Mouse (Mus musculus): ENCODE measurements around the gene Lyar. TPM values are rescaled to one million over a fixed set of nuclear protein-coding genes. Genes with fewer than 3 reads are reported as not detected.

Gene Lyar
- polyA plus RNA-seq (2016; fragmentation: Nextera tagmentation; extraction: Ambion mirVana): 191 and 208 TPM in 2 replicates

- Histone ChIP-seq H3K36me3 (replicated peaks) (peaks cover 42% of the 10 kb centered on the region), H3K4me3 (peak within 1 kb of the TSS; percentile 87), H3K27ac (peak within 1 kb of the TSS; percentile 91), H3K9me3 (no peaks in the 10 kb centered on the region), H3K27me3 (ENCODE audit: poor library complexity, severe bottlenecking) (no peaks in the 10 kb centered on the region), H3K4me1 (peaks cover 31% of the 10 kb centered on the region)
- peak; percentile 93 for DNase-seq (ENCODE audit: extremely low spot score, low spot score)
- WGBS: under 1% methylated on average over 55 of the region's 55 CpGs
Measured at GRCm38 (mm10) chr5:38220328-38220912, at the start of gene Lyar, which contains the start of gene Zbtb49. Lyar (plus strand) TSS chr5:38220470. Zbtb49 (minus strand) TSS chr5:38220457.

DNA sequence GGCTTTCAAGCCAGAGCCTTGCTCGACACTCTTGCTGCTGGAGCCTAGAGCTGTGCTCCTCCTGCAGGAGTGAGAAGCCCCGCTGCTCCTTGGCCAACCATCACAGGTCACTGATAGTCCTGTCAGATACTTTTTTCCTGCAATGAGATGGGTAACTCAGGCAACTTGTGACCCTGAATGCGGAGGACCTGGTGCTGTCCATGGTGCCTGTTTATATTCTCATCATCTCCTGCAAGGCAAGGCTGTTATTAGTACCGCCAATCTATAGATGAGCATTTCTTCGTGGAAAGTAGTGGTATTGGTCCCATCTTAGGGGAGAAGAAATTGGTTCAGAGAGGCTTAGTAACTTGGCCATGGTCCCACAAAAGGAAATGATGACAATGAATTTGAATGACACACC, 46.5 kb upstream of the Lyar start:
- H3K36me3 ChIP-seq (replicated peaks): no peaks in the 10 kb centered on the region
- no peaks in the 10 kb centered on the region for H3K4me1 ChIP-seq
- peaks cover 3% of the 10 kb centered on the region for H3K27me3 ChIP-seq (ENCODE audit: poor library complexity, severe bottlenecking)
- peaks cover 13% of the 10 kb centered on the region; the same call in 1 of the 2 replicates for H3K9me3 ChIP-seq
- no peak overlapping the region for H3K27ac ChIP-seq
- WGBS: 60% methylated on average over 5 of the region's 5 CpGs
- no peak overlapping the region for H3K4me3 ChIP-seq
- DNase-seq (ENCODE audit: extremely low spot score, low spot score): no peak

- 85% methylated on average over 16 of the region's 16 CpGs for WGBS
- H3K36me3 ChIP-seq (replicated peaks): no peaks in the 10 kb centered on the region
- H3K27me3 ChIP-seq (ENCODE audit: poor library complexity, severe bottlenecking): peaks cover 3% of the 10 kb centered on the region
- no peak overlapping the region for H3K27ac ChIP-seq
- no peak for DNase-seq (ENCODE audit: extremely low spot score, low spot score)
- H3K9me3 ChIP-seq: peaks cover 13% of the 10 kb centered on the region; the same call in 1 of the 2 replicates
- no peak overlapping the region for H3K4me3 ChIP-seq
- no peaks in the 10 kb centered on the region for H3K4me1 ChIP-seq
Measured at GRCm38 (mm10) chr5:38174256-38174912, 45.9 kb upstream of the Lyar start.

- WGBS: 93% methylated on average over 6 of the region's 6 CpGs
- Histone ChIP-seq H3K36me3 (replicated peaks) (no peaks in the 10 kb centered on the region), H3K27ac (no peak overlapping the region), H3K4me1 (no peaks in the 10 kb centered on the region), H3K27me3 (ENCODE audit: poor library complexity, severe bottlenecking) (no peaks in the 10 kb centered on the region), H3K4me3 (no peak overlapping the region), H3K9me3 (no peaks in the 10 kb centered on the region)
- DNase-seq (ENCODE audit: extremely low spot score, low spot score): no peak
Measured at GRCm38 (mm10) chr5:38184688-38185285, 35.5 kb upstream of the Lyar start.

GRCm38 (mm10) chr5:38187006-38187405, 33.3 kb upstream of the Lyar start:
- H3K4me3 ChIP-seq: no peak overlapping the region
- H3K9me3 ChIP-seq: no peaks in the 10 kb centered on the region
- no peaks in the 10 kb centered on the region for H3K4me1 ChIP-seq
- no peaks in the 10 kb centered on the region for H3K36me3 ChIP-seq (replicated peaks)
- H3K27ac ChIP-seq: no peak overlapping the region
- 93% methylated on average over 2 of the region's 2 CpGs for WGBS
- no peak for DNase-seq (ENCODE audit: extremely low spot score, low spot score)
- no peaks in the 10 kb centered on the region for H3K27me3 ChIP-seq (ENCODE audit: poor library complexity, severe bottlenecking)

GRCm38 (mm10) chr5:38190907-38191306, 29.4 kb upstream of the Lyar start:
- DNase-seq (ENCODE audit: extremely low spot score, low spot score): no peak
- no peaks in the 10 kb centered on the region for H3K36me3 ChIP-seq (replicated peaks)
- 92% methylated on average over 3 of the region's 3 CpGs for WGBS

DNA sequence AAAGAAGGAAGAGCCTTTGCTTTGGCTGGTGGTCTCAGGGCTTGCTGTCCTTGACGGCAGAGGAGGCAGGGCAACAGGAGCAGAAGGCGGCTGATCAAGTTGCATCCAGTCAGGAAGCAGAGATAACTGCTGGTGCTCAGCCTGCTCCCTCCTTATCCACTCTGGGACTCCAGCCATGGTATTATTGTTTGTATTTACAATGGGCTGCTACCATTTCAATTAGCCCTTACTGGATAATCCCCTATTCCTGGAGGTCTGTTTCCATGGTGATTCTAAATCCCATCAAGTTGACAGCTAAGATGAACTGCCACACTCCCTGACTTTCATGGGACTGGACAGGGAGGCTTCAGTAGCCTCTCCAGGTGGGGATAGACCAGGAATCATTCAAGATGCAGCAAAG, 25.3 kb upstream of the Lyar start:
- H3K36me3 ChIP-seq (replicated peaks): peaks cover 8% of the 10 kb centered on the region
- 20% methylated on average over 2 of the region's 2 CpGs for WGBS
- H3K9me3 ChIP-seq: no peaks in the 10 kb centered on the region
- H3K27me3 ChIP-seq (ENCODE audit: poor library complexity, severe bottlenecking): peaks cover 41% of the 10 kb centered on the region
- no peak overlapping the region for H3K27ac ChIP-seq
- peaks cover 14% of the 10 kb centered on the region for H3K4me1 ChIP-seq
- H3K4me3 ChIP-seq: no peak overlapping the region
- DNase-seq (ENCODE audit: extremely low spot score, low spot score): no peak

More at GRCm38 (mm10) chr5:38190907-38191306, 29.4 kb upstream of the Lyar start:
- no peak overlapping the region for H3K4me3 ChIP-seq
- no peaks in the 10 kb centered on the region for H3K9me3 ChIP-seq
- no peak overlapping the region for H3K27ac ChIP-seq
- peaks cover 14% of the 10 kb centered on the region for H3K4me1 ChIP-seq
- H3K27me3 ChIP-seq (ENCODE audit: poor library complexity, severe bottlenecking): peaks cover 28% of the 10 kb centered on the region; the same call in 1 of the 2 replicates

DNA sequence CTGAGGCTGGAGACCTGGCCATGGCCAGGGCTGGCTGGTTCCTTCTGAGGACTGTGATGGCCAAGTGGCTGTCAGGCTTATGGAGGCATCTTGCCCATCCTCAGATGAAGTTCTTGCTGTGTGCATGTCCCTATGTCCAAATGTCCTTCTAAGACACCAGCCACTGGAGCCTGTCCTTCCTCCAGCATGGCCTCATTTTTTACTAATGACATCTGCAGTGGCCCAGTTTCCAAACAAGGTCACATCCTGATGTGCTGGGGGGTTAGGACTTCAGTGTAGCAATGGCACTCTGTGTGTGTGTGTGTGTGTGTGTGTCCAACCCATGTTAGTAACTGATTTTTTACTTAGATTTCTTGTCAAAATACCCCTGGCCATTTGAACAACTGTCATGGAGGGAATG, 24.3 kb upstream of the Lyar start:
- Histone ChIP-seq H3K36me3 (replicated peaks) (peaks cover 16% of the 10 kb centered on the region), H3K4me1 (peaks cover 14% of the 10 kb centered on the region), H3K9me3 (no peaks in the 10 kb centered on the region), H3K27ac (no peak overlapping the region), H3K4me3 (no peak overlapping the region), H3K27me3 (ENCODE audit: poor library complexity, severe bottlenecking) (peaks cover 41% of the 10 kb centered on the region)
- DNase-seq (ENCODE audit: extremely low spot score, low spot score): no peak

DNA sequence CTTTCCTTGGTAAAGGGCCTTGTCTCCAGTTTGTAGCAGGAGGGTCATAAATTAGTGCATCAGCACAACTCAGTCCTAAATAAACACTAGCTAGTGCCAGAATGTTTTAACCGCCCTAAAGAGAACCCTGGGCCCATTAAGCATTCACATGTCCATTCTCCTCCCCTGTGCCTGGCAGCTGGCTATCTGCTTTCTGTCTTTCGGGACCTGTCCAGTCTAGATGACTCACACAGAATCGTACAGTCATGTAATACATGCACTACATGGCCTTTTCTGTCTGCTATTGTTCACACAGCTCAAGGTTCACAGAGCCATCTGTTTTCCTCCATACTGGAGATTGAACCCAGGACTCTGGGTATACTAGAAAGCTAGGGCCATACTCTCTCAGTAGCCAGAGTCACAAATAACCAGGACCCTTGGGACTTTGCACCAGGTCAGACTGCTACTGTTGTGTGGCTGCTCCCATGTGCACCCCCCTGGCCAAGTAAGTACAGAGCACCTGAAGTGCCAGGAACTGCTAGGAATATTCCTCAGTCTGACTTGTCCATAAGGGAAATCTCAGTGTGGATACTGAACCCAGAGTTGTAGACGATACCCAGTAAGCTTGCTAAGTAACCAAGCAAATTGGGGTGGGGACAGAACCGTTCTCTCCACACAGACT, 23.3 kb upstream of the Lyar start:
- 79% methylated on average over 5 of the region's 5 CpGs for WGBS
- Histone ChIP-seq H3K27ac (no peak overlapping the region), H3K4me1 (peaks cover 14% of the 10 kb centered on the region), H3K27me3 (ENCODE audit: poor library complexity, severe bottlenecking) (peaks cover 41% of the 10 kb centered on the region), H3K36me3 (replicated peaks) (peaks cover 26% of the 10 kb centered on the region), H3K4me3 (no peak overlapping the region), H3K9me3 (no peaks in the 10 kb centered on the region)
- no peak for DNase-seq (ENCODE audit: extremely low spot score, low spot score)

- H3K36me3 ChIP-seq (replicated peaks): peaks cover 31% of the 10 kb centered on the region
- 21% methylated on average over 7 of the region's 7 CpGs for WGBS
- H3K9me3 ChIP-seq: no peaks in the 10 kb centered on the region
- peaks cover 14% of the 10 kb centered on the region for H3K4me1 ChIP-seq
- H3K4me3 ChIP-seq: no peak overlapping the region
- peaks cover 41% of the 10 kb centered on the region for H3K27me3 ChIP-seq (ENCODE audit: poor library complexity, severe bottlenecking)
- DNase-seq (ENCODE audit: extremely low spot score, low spot score): peak; percentile 87
- H3K27ac ChIP-seq: no peak overlapping the region
Measured at GRCm38 (mm10) chr5:38197482-38197823, 22.8 kb upstream of the Lyar start.

- Histone ChIP-seq H3K4me1 (peaks cover 9% of the 10 kb centered on the region), H3K9me3 (no peaks in the 10 kb centered on the region), H3K36me3 (replicated peaks) (peaks cover 53% of the 10 kb centered on the region), H3K27ac (no peak overlapping the region), H3K4me3 (no peak overlapping the region), H3K27me3 (ENCODE audit: poor library complexity, severe bottlenecking) (peaks cover 20% of the 10 kb centered on the region)
- no peak for DNase-seq (ENCODE audit: extremely low spot score, low spot score)
- 91% methylated on average over 2 of the region's 2 CpGs for whole genome bisulfite sequencing
Measured at GRCm38 (mm10) chr5:38199686-38200085, 20.6 kb upstream of the Lyar start.

DNA sequence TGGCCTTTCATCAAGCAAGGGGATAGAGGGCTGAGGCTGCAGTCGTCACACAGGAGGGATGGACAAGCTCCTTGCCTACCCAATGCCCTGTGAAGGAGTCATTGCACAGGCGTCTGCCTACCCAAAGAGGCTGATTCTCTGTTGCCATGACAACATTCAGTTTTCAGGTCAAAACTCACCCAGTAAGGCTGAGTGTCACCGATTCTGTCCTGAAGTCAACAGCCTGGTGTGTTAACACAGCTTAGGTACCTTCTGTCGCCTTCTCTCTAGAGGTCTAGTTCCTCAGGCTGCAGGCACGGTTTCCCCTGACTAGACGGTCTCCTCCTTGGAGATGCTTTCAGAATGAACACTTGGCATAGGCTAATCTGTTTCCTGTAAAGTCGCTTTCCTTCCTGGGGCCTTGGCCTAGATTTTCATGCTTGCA, 15.0 kb upstream of the Lyar start:
- peaks cover 79% of the 10 kb centered on the region for H3K36me3 ChIP-seq (replicated peaks)
- WGBS: 90% methylated on average over 7 of the region's 7 CpGs

DNA sequence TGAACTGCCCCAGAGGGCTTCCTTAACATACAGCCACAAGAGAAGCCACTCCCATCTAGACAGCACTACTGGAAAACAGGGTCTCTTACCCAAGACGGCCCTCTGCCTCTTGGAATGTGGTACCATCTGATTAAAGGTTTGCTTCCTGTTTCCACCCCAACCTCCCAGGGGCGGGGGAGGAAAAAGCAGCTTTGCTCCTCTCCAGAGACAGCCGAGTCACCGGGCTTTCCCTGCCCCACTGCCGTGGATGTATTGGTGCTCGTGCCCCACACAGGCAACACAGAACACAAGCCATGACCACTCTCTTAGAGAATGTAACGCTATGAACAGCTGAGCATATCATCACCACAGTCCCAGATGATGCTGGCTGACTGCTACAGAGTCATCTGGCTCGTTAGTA, 11.3 kb upstream of the Lyar start:
- H3K9me3 ChIP-seq: no peaks in the 10 kb centered on the region
- peaks cover 9% of the 10 kb centered on the region; the same call in 1 of the 2 replicates for H3K4me1 ChIP-seq
- no peak overlapping the region for H3K4me3 ChIP-seq
- H3K27ac ChIP-seq: no peak overlapping the region
- H3K36me3 ChIP-seq (replicated peaks): peaks cover 79% of the 10 kb centered on the region
- H3K27me3 ChIP-seq (ENCODE audit: poor library complexity, severe bottlenecking): no peaks in the 10 kb centered on the region
- WGBS: 78% methylated on average over 8 of the region's 8 CpGs
- DNase-seq (ENCODE audit: extremely low spot score, low spot score): no peak

More for the DNA sequence above, 15.0 kb upstream of the Lyar start:
- no peak for DNase-seq (ENCODE audit: extremely low spot score, low spot score)
- Histone ChIP-seq H3K4me1 (no peaks in the 10 kb centered on the region), H3K4me3 (no peak overlapping the region), H3K9me3 (no peaks in the 10 kb centered on the region), H3K27me3 (ENCODE audit: poor library complexity, severe bottlenecking) (no peaks in the 10 kb centered on the region), H3K27ac (no peak overlapping the region)

Data from forebrain, embryonic 10.5 days (tissue).